Mouse (Mus musculus): Measurements from ENCODE around the gene 1700019N19Rik.

DNA sequence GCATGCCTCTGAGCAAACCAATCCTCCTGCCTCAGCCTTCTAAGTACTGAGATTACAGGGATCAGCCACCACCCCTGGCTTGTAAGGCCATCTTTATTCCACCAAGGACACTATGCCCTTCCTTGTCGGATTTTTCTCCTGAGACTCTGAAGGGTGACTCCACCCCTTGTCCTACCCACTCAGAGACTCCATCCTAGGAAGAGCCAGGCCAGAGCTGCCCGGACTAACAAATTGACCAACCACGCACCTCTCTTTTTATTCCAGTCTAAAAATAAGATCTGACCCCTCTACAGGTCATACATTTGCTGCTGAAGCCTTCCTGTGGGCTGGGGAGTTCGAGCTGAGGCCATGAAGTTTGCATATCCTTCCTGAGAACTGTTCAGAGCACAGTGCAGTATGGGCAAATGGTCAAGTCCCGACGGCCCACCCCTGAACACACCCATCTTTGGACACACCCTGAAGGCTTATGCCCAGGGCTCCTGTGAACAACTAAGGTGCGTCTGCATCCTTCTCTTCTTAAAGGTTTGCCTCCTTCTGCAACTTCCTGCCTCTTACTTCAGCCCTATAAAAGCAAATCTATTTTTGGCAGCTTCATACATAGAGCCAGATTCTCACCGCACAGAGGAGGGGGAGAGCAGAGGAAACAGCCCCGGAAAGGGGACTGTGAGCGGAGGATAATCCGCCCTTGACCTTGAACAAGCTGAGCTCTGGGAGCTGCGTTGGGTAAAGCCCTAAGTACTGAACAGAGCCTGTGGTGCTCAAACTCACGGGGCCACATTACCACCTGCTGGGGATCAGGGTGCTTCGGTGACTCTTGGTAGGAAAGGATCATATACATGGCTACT lies 24.5 kb upstream of the 1700019N19Rik start:
- TF ChIP-seq CTCF (IDR thresholded peaks at IDR 0.05; ENCODE audit: borderline replicate concordance, insufficient read depth, low read length) (no peak), POLR2A (IDR thresholded peaks at IDR 0.05; ENCODE audit: low read depth, low read length) (no peak)

Measured in embryonic fibroblast, embryonic 13.5 days (primary cell).